ENCODE assay signal across 10 mouse cellular contexts in genomic region chr5:29826780-29827179, GRCm38 (mm10).
A peak's percentile ranks its signal among the peaks of the same experiment; 100 is the strongest.
DNase-seq lines count a peak whose midpoint lies in the region; ATAC-seq and TF ChIP-seq lines count a peak whose summit lies in the region.
"Had no signal": no experiment of that assay in that cellular context is flagged by ENCODE, and none has a peak within 500 bp of the region (broad histone marks: within the 10 kb centered on the region; RNA-seq: fewer than 3 reads in every experiment).

No protein-coding gene starts in this region.

- no peak for TF ChIP-seq POLR2A in myocyte (IDR thresholded peaks at IDR 0.05; ENCODE audit: insufficient read length, low read depth)

- no peak for ATAC-seq in neural tube, embryonic 15.5 days (ENCODE audit: low FRiP score)

- no peak overlapping the region for H3K27ac ChIP-seq in neural tube, embryonic 15.5 days (replicated peaks)

- no peak overlapping the region for H3K9ac ChIP-seq in neural tube, embryonic 15.5 days (replicated peaks)

- H3K9me3 ChIP-seq in neural tube, embryonic 15.5 days (replicated peaks) = no peaks in the 10 kb centered on the region

- H3K27me3 ChIP-seq in neural tube, embryonic 15.5 days (replicated peaks) = no peaks in the 10 kb centered on the region
- H3K27me3 ChIP-seq in myocyte (ENCODE audit: control insufficient read depth, insufficient read depth, insufficient read length) = no peaks in the 10 kb centered on the region

- intact Hi-C loops in left cerebral cortex, postnatal 36 days (cut with DNase I) = loop anchor here (5.0 to 10.0 kb wide), 2 partner anchors 191 to 288 kb away; no protein-coding TSS in a partner anchor

- H3K4me1 ChIP-seq in neural tube, embryonic 15.5 days = no peaks in the 10 kb centered on the region

- H3ac ChIP-seq in myocyte (ENCODE audit: control insufficient read depth, insufficient read length) = no peak overlapping the region

- H3K79me2 ChIP-seq in myocyte (ENCODE audit: control insufficient read depth, insufficient read depth) = no peaks in the 10 kb centered on the region

- DNase-seq in neural tube, embryonic 10.5 days (ENCODE audit: extremely low spot score, low spot score) = peak; percentile 35
- DNase-seq in heart, adult 9 months (ENCODE audit: low spot score in 2 of 2) = peak; percentile 72 to 80
- peak; percentile 38 to 39 for DNase-seq in kidney, postnatal 36 days
- DNase-seq in left cerebral cortex, postnatal 36 days (ENCODE audit: low spot score in 2 of 2) = no peak
- DNase-seq in layer of hippocampus, adult 11-12 months (ENCODE audit: low spot score) = no peak
- no peak for DNase-seq in cerebellum, adult 11-12 months
- DNase-seq: adrenal gland, postnatal 14 days had no signal

- WGBS in neural tube, embryonic 15.5 days = 69% methylated on average over 4 of the region's 4 CpGs

- no peak overlapping the region for H3K4me2 ChIP-seq in neural tube, embryonic 15.5 days
- H3K4me2 ChIP-seq in myocyte (ENCODE audit: low read depth) = no peak overlapping the region

- H3K4me3 ChIP-seq in neural tube, embryonic 15.5 days (replicated peaks) = no peak overlapping the region
- H3K4me3 ChIP-seq in myocyte = no peak overlapping the region
- H3K4me3 ChIP-seq: erythroblast, embryonic 14.5 days had no signal

- no peaks in the 10 kb centered on the region for H3K36me3 ChIP-seq in neural tube, embryonic 15.5 days
- no peaks in the 10 kb centered on the region for H3K36me3 ChIP-seq in myocyte (ENCODE audit: control insufficient read depth, insufficient read depth)

TF ChIP-seq in myocyte, 11 proteins besides CTCF, POLR2A, EP300 and RAD21:
- TF ChIP-seq TCF12 (IDR thresholded peaks at IDR 0.05; ENCODE audit: insufficient read depth, poor library complexity, severe bottlenecking) = peak; percentile 60
- no peak for TF ChIP-seq REST (IDR thresholded peaks at IDR 0.05; ENCODE audit: insufficient read depth, insufficient read length)
- peak; percentile 15; the same call in 1 of the 2 replicates for TF ChIP-seq CEBPB (IDR thresholded peaks at IDR 0.05; ENCODE audit: insufficient read depth, poor library complexity, severe bottlenecking)
- TF ChIP-seq MYOD1 (IDR thresholded peaks at IDR 0.05; ENCODE audit: control insufficient read depth in 1 of 3, insufficient read length in 2 of 3, low read depth in 2 of 3) = peak in 1 of 3 experiments; percentile 48

Comparison
In these comparisons a context has a peak if more than half of its experiments do, and no peak if none do; other contexts are left out.
1. DNase-seq: peak in neural tube, embryonic 10.5 days (single experiment), heart, adult 9 months (2 of 2) and kidney, postnatal 36 days (2 of 2); none in left cerebral cortex, postnatal 36 days (0 of 2), layer of hippocampus, adult 11-12 months (single experiment) and cerebellum, adult 11-12 months (single experiment).